Mouse (Mus musculus) cerebellum, adult 18-20 months (tissue): ENCODE measurements at regions not wholly inside any gene's neighbourhood (a gene's known extent, or its start where the extent isn't known, plus 50 kb on each side); places are given as distances from the start of the nearest gene placed in this dataset.

Experiments used
- DNase-seq, 2 experiments: peaks; one replicate each; pipeline ENCODE4 v3.0.0; 2021

DNA sequence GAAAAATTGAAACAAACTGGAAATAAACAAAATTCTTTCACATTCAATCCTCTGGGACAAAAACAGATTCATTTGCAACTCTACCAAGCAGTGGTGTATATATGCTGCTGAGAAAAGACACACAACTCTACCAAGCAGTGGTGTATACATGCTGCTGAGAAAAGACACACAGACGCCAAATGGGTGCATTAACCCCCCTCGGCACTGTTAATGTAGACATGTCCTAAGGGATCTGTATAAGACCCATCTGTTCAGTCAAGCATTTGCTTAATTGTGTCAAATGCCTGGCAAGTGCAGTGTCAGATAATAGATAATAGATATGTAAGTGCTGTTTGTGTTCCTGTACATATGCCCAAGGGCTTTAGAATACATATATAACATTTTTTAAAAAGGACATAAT, 1035.2 kb upstream of the B3galt2 start:
- no peak for DNase-seq

DNA sequence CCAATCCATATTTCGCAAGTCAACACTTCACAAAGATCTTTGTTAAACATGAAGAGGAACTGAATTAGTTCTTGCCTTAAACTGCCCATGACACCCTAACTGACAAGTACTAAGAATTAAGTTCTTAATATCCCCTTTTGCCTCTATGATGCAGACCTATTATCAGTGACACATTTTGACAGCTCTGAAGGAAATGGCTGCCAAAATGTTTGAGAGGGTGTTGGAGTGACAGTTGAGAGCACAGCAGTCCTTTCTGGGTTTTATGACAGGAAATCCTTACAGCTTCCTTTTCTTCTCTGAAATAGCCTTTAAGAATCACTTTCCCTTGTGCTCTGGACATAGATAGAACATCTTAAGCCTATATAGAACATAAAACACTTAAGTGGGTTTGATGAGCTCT, 1034.4 kb upstream of the B3galt2 start:
- no peak for DNase-seq

DNA sequence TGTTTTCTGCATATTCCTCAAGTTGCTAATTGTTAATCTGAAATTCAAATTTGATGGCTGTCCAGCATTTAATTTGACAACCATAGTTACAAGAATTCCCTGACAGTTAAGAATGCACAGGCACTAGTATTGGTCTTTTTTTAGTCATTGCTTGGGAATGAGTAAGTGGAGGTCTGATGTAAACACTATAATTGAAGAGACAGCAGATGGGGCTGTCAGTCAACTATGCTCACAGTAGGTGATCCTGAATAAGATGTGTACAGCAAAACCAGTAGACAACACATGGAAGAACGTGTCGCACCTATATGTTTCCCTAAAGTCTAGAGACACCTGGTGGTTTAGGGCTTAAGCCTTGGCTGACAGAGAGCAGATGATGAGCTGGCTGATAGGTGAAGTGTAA, 1019.0 kb upstream of the B3galt2 start:
- DNase-seq = no peak

DNA sequence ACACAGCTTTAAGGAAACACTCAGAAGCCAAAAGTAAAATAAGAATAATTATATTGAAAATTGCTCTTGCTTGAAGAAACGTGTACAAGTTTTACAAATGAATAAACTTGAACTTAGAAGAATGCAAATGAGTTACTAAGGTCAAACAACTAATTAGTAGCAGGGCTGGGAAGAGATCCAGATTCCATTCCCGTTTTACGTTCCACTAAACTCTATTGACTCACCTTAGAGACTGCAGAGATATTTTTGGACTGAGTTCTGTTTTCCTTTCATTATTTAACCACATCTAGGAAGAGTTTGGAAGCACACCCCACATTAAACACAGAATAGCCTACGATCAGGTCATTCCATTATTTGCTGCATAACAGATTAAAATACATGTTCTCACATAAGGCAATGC, 1016.2 kb upstream of the B3galt2 start:
- DNase-seq = no peak

DNA sequence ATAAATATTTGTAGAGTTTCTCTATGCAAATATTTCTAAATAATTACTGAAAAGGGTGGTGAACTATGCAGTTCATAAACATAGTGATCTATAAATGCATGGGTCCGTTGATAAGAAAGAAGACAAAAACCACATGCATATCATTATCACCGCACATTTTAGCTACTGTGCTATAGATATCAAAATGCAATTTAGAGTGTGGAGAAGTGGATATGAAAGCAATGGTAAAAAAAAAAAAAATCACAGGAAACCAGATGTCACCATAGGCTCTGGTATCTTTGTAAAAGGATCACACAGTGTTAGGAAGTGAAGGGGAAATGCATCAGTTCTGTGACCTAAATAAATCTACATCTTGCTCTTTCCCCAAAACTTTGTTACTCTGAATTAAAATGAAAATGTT, 985.2 kb upstream of the B3galt2 start:
- DNase-seq = no peak

DNA sequence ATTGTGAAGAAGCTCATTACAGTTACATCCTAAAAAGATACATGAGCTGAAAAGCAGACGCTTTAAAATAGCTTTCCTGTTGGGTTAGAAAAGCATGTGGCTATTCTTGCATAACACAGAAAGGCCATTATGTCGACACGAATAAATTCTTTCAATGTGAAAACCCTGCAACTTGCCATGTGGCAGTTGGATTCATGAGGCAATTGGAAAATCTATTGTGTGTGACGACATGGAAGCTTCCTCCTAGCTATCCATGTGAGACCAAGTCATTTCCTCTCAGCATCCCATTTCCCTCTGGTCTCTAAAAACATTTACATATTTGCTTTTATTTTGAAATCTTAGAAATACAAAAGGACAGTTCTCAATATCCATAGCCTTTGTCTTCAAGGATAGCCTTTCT, 975.2 kb upstream of the B3galt2 start:
- no peak for DNase-seq

DNA sequence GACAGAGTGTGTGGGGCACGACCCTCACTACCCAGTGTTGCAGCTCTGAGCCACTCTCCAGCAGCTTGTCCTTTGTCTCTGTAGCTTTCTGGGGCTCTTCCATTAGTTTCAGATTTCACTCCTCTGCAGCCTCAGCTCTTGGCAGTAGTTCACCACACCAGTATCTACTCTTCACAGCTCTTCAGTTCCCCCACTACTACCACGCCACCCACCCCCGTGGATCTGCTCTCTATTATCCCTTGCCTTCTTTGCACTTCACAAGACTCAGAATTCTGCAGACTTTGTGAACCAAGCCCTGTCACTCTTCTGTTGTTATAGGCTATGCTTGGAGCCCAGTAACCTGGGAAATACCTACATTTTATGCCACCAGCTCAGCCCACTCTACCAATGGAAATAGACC, 960.5 kb upstream of the B3galt2 start:
- no peak for DNase-seq

DNA sequence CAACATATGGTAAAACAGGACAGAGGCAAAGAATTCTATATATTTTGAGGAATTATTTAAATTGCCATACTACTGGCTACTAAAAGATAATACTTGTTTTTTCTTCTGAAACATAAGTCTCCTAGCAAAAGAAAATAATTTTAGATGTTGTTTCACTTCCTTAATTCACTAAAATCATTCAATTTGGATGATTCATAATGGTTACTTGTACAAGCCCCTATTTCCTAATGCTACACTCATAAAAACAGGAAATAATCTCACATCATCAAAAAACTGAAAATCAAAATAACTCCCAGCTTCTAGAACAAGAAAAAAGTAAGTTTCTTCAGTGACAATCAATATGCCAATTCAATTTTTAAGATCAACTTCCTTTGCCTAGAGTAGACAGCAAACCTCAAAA, 951.6 kb upstream of the B3galt2 start:
- DNase-seq = no peak

DNA sequence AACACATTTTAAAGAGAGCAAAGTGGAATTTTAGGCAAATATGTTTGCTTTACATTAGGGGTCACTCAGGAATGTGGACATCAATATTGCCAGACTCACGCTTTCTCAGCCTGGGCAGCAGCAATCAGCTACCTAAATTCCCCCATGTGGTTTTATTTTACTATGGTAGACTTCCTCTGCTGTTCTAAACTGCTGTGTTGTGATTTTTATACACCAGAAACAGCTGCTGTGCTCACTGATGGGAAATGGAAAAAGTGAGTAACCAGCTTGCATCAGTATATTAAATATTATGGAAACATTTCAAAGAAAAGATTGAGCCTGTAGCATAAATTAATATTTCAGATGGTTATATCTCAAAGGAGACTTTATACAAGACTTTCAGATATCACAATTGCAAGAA, 945.3 kb upstream of the B3galt2 start:
- no peak for DNase-seq

DNA sequence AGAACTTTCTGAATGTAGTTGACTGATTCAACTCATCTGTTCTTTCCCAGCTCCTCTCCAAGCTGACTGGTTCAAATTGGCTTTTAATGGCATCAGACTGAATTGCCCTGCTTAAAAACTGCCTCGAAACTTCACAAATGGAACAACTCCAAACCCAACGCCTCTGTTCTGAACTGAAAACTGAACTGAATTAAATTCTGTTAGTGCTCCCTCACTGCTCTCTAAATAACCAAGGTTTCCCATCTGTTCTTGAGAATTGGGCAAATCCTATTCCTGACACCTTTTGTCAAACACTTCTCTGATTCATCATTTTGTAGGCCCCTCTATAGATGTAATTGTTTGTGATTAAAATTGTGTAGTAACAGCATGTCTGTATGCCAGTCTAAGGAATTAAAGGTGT, 932.2 kb upstream of the B3galt2 start:
- no peak for DNase-seq

DNA sequence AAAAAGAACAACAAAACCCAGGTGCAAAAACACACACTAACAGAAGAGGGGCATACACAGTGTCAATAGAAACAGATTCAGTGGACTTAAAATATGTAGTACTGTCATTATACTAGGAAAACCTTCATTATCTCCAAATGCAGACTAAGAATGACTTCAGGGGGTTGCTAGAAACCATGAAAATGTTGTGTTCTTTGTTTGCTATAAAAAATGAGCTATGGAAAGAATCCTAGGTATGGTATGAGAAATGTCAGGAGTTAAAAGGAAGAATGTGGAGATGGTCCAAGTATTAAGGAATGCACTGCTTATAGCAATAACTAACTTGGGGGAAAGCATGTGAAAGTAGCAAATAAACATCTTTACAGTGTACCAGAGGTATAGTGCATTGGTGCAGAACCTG, 910.2 kb upstream of the B3galt2 start:
- no peak for DNase-seq

DNA sequence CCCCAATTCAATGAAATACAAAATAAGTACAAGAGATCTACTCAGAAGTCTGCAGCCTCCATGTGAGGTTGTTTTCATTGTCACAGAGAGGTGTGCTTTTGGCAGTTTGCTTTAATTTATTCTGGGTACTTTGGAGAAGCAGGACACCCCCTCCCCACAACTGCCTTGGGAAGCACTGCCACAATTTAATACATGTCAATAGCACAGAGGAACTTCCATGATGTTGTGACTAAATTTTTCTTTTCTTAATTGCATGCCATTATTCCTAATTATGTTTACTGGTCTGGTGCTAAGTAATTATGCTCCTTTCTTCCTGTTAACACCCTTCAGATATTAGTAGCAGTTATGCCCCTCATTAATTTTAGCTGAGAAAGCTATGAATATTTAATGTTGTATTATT, 906.4 kb upstream of the B3galt2 start:
- DNase-seq = no peak

DNA sequence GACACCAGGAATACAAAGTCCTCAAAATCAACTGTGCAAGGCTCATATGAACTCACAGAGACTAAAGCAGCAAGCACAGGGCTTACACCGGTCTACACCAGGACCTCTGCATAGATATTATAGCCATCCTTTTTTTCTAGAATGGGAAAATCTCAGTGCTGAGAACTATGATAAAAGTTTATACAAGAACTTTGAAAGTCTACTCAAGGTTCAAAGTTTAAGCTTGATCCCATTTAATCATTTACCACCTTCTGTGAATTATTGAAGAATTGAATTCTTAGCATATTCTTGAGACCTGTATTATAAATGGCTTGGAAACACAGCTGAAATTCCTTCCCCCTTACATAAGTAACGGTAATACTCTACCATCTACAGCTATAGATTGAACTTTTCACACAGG, 902.1 kb upstream of the B3galt2 start:
- no peak for DNase-seq

DNA sequence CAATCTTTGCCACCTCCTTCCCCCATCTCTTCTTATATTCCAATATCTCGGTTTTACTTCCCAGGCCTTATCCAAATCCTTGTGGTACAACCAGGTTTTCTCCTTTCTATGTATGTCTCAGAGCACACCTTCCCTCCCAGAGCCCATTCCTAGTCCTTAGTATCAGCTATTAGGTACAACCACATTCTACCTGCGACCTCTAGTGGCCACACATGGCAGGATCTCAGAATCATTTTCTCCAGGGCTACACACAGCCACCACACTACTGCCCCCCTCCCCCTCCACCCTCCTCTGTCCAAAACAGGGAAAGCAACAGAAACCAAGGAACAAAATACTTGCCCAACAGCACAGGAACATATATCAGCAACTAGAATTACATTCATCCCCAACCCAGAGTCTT, 898.2 kb upstream of the B3galt2 start:
- peak in 1 of 2 experiments; percentile 1 for DNase-seq

DNA sequence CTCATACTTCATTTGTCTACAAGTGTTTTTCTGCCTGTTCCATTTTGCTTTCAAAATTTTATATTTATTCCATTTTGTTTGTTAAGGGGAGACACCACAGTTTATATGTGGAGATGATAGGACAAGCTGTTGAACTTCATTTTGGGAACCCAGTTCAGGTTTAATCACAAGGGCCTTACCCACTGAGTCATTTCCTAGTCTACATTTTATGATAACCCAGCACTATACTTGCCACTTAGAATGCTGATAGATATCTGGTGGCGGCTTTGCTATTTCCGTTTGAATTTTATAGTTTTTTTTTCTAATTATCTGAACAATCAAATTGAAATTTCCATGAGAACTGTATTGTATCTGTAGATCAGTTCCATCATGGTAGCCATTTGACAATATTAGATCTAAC, 869.5 kb upstream of the B3galt2 start:
- DNase-seq = no peak
